Mouse (Mus musculus): ENCODE measurements around the gene Zfp740. TPM values are rescaled to one million over a fixed set of nuclear protein-coding genes. Genes with fewer than 3 reads are reported as not detected.

The Zfp740 gene
- polyA plus RNA-seq, 1 experiment = 15.9 TPM

- H3K4me1 ChIP-seq (ENCODE audit: control insufficient read depth, insufficient read depth, insufficient read length, low read length) = peaks cover 16% of the 10 kb centered on the region
- no peak overlapping the region for H3K27ac ChIP-seq (replicated peaks; ENCODE audit: low read depth, low read length)
- H3K4me3 ChIP-seq (ENCODE audit: insufficient read depth, low read depth, low read length) = no peak overlapping the region
These were observed 27.6 kb downstream of the Zfp740 start for GRCm38 (mm10) chr15:102230408-102231321.

- H3K4me1 ChIP-seq (ENCODE audit: control insufficient read depth, insufficient read depth, insufficient read length, low read length) = peaks cover 20% of the 10 kb centered on the region
- no peak within 1 kb of the TSS for H3K27ac ChIP-seq (replicated peaks; ENCODE audit: low read depth, low read length)
- no peak within 1 kb of the TSS for H3K4me3 ChIP-seq (ENCODE audit: insufficient read depth, low read depth, low read length)
These were observed 28.7 kb downstream of the Zfp740 start, which contains the start of gene Itgb7 for GRCm38 (mm10) chr15:102231748-102232147. Gene Itgb7 (minus strand): TSS chr15:102231944.

GRCm38 (mm10) chr15:102232764-102233163 is 29.7 kb downstream of the Zfp740 start:
- Histone ChIP-seq H3K4me1 (ENCODE audit: control insufficient read depth, insufficient read depth, insufficient read length, low read length) (peaks cover 20% of the 10 kb centered on the region), H3K4me3 (ENCODE audit: insufficient read depth, low read depth, low read length) (no peak overlapping the region), H3K27ac (replicated peaks; ENCODE audit: low read depth, low read length) (no peak overlapping the region)

- Histone ChIP-seq H3K4me3 (ENCODE audit: insufficient read depth, low read depth, low read length) (no peak overlapping the region), H3K4me1 (ENCODE audit: control insufficient read depth, insufficient read depth, insufficient read length, low read length) (peaks cover 20% of the 10 kb centered on the region), H3K27ac (replicated peaks; ENCODE audit: low read depth, low read length) (no peak overlapping the region)
These were observed 30.8 kb downstream of the Zfp740 start for GRCm38 (mm10) chr15:102233896-102234295.

GRCm38 (mm10) chr15:102235371-102236027 is 32.5 kb downstream of the Zfp740 start:
- Histone ChIP-seq H3K27ac (replicated peaks; ENCODE audit: low read depth, low read length) (peak overlapping the region; percentile 50), H3K4me3 (ENCODE audit: insufficient read depth, low read depth, low read length) (peak overlapping the region; percentile 29), H3K4me1 (ENCODE audit: control insufficient read depth, insufficient read depth, insufficient read length, low read length) (peaks cover 20% of the 10 kb centered on the region)

GRCm38 (mm10) chr15:102238543-102239259 is 35.7 kb downstream of the Zfp740 start:
- no peak overlapping the region for H3K27ac ChIP-seq (replicated peaks; ENCODE audit: low read depth, low read length)
- peaks cover 27% of the 10 kb centered on the region for H3K4me1 ChIP-seq (ENCODE audit: control insufficient read depth, insufficient read depth, insufficient read length, low read length)
- no peak overlapping the region for H3K4me3 ChIP-seq (ENCODE audit: insufficient read depth, low read depth, low read length)

- H3K4me3 ChIP-seq (ENCODE audit: insufficient read depth, low read depth, low read length) = 0 out of 2 replicates have a peak overlapping the region, but pooled peaks have one; percentile 11
- H3K4me1 ChIP-seq (ENCODE audit: control insufficient read depth, insufficient read depth, insufficient read length, low read length) = peaks cover 30% of the 10 kb centered on the region
- peak overlapping the region; percentile 49 for H3K27ac ChIP-seq (replicated peaks; ENCODE audit: low read depth, low read length)
These were observed 36.2 kb downstream of the Zfp740 start for GRCm38 (mm10) chr15:102239260-102239590.

GRCm38 (mm10) chr15:102239851-102240250 is 36.8 kb downstream of the Zfp740 start:
- H3K27ac ChIP-seq (replicated peaks; ENCODE audit: low read depth, low read length) = peak overlapping the region; percentile 18

GRCm38 (mm10) chr15:102240607-102241006 is 37.6 kb downstream of the Zfp740 start:
- Histone ChIP-seq H3K27ac (replicated peaks; ENCODE audit: low read depth, low read length) (peak overlapping the region; percentile 93), H3K4me3 (ENCODE audit: insufficient read depth, low read depth, low read length) (0 out of 2 replicates have a peak overlapping the region, but pooled peaks have one; percentile 8), H3K4me1 (ENCODE audit: control insufficient read depth, insufficient read depth, insufficient read length, low read length) (peaks cover 20% of the 10 kb centered on the region)

More at GRCm38 (mm10) chr15:102239851-102240250, 36.8 kb downstream of the Zfp740 start:
- Histone ChIP-seq H3K4me1 (ENCODE audit: control insufficient read depth, insufficient read depth, insufficient read length, low read length) (peaks cover 25% of the 10 kb centered on the region), H3K4me3 (ENCODE audit: insufficient read depth, low read depth, low read length) (no peak overlapping the region)

GRCm38 (mm10) chr15:102242404-102243228 is 39.6 kb downstream of the Zfp740 start:
- Histone ChIP-seq H3K4me1 (ENCODE audit: control insufficient read depth, insufficient read depth, insufficient read length, low read length) (peaks cover 16% of the 10 kb centered on the region), H3K4me3 (ENCODE audit: insufficient read depth, low read depth, low read length) (peak overlapping the region; percentile 95), H3K27ac (replicated peaks; ENCODE audit: low read depth, low read length) (peak overlapping the region; percentile 95)

GRCm38 (mm10) chr15:102243229-102244190 is 40.5 kb downstream of the Zfp740 start:
- H3K27ac ChIP-seq (replicated peaks; ENCODE audit: low read depth, low read length) = peak overlapping the region; percentile 95
- H3K4me3 ChIP-seq (ENCODE audit: insufficient read depth, low read depth, low read length) = peak overlapping the region; percentile 95
- peaks cover 16% of the 10 kb centered on the region for H3K4me1 ChIP-seq (ENCODE audit: control insufficient read depth, insufficient read depth, insufficient read length, low read length)

- H3K27ac ChIP-seq (replicated peaks; ENCODE audit: low read depth, low read length) = peak overlapping the region; percentile 95
- peaks cover 16% of the 10 kb centered on the region for H3K4me1 ChIP-seq (ENCODE audit: control insufficient read depth, insufficient read depth, insufficient read length, low read length)
- H3K4me3 ChIP-seq (ENCODE audit: insufficient read depth, low read depth, low read length) = peak overlapping the region; percentile 95
These were observed 41.5 kb downstream of the Zfp740 start for GRCm38 (mm10) chr15:102244306-102245191.

GRCm38 (mm10) chr15:102245461-102245881 is 42.4 kb downstream of the Zfp740 start:
- Histone ChIP-seq H3K27ac (replicated peaks; ENCODE audit: low read depth, low read length) (peak overlapping the region; percentile 92), H3K4me3 (ENCODE audit: insufficient read depth, low read depth, low read length) (peak overlapping the region; percentile 95), H3K4me1 (ENCODE audit: control insufficient read depth, insufficient read depth, insufficient read length, low read length) (peaks cover 16% of the 10 kb centered on the region)

Data from brown adipose tissue, adult 24 weeks (tissue).